Mouse (Mus musculus) CD4-positive naive resting alpha-beta T cell, adult 76 days (primary cell): ENCODE results near the gene Gpx3. TPM values are rescaled to one million over a fixed set of nuclear protein-coding genes. Genes with fewer than 3 reads are reported as not detected.

ENCODE experiments used
- total RNA-seq: library from RNA; stranded (reverse); gene quantifications from one replicate; pipeline ENCODE4 v1.2.4, GENCODE M21; 2023

Gene Gpx3
- 0.47 TPM for total RNA-seq

DNA sequence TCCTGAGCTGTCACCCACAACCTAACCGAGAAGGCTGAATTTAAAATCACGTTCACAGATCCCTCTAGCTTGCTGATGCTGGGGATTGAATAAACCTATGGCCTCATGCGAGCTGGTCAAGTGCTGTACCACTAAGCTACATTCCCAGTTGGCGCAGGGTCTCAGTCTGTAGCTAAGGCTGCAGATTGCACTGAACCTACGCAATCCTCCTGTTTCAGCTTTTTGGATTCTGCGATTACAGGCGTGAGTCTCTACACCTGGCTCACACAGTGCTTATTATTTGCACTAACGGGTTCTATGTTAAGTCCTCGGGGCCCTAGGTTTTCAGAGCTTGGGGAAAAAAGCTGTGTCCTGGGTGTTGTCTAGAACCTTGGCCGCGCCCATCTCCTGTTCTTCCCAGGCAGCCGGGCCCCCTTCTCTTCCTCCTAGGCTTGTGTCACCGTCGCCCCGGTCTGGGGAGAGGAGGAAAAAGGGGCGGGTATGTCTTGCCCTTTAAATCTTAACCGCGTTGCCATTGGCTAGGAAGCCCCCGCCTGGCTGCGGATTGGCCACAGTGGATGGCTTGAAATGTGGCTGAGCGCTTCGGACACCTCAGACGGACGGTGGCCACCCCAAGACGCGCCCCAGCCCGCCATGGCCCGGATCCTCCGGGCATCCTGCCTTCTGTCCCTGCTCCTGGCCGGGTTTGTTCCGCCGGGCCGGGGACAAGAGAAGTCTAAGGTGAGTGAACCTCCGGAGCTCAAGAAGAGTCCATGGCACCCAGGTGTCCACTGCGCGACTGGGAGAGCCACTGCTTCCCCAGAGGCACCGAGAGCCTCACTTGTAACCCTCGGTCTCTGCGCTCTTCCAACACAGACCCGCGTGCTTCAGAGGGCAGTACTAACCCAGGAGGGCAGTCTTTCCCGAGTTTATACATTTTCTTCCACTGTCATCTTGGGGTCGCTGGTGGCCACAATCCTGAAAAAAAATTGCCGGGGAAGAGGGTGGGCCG lies at the start of gene Gpx3:
Gpx3 (plus strand) TSS at position 121 of the 991 bp plus-strand sequence.

GRCm38 (mm10) chr11:54860256-54861038 lies 41.8 kb upstream of the Gpx3 start, which contains the start of gene Lyrm7:
Gene Lyrm7 (minus strand): TSS chr11:54860916.

GRCm38 (mm10) chr11:54866119-54867048 lies 35.9 kb upstream of the Gpx3 start, which contains the start of gene Hint1:
Gene Hint1 (plus strand): TSS chr11:54866383.

Other genes starting within 250 kb of the Gpx3 start
- 135 TPM for gene Cdc42se2, start 114.8 kb upstream of the Gpx3 start, total RNA-seq
- 5.8 TPM for gene Lyrm7, start 41.5 kb upstream of the Gpx3 start, total RNA-seq
- gene Hint1, start 36.1 kb upstream of the Gpx3 start, total RNA-seq: 126 TPM
- gene Tnip1, start 60.5 kb downstream of the Gpx3 start, total RNA-seq: 222 TPM
- 317 TPM for gene Anxa6, start 131.0 kb downstream of the Gpx3 start, total RNA-seq
- gene Ccdc69, start 175.7 kb downstream of the Gpx3 start, total RNA-seq: 17.0 TPM
- gene Gm2a, start 195.7 kb downstream of the Gpx3 start, total RNA-seq: 56.1 TPM
- not detected for gene Slc36a3, start 249.3 kb downstream of the Gpx3 start, total RNA-seq